Mouse (Mus musculus) intestine, embryonic 16.5 days (tissue): ENCODE measurements around the gene D630045J12Rik. TPM values are rescaled to one million over a fixed set of nuclear protein-coding genes. Genes with fewer than 3 reads are reported as not detected.

Experiments used
- ATAC-seq: fragments of 200-750 bp; cut with Nextera tagmentation; 2 replicates; pipeline ENCODE4 v1.8.0; 2017; ENCODE audit warnings: moderate TSS enrichment, moderate library complexity
- H3K27ac ChIP-seq: fragments of 300-500 bp; sonication (generic); 2 replicates; pipeline ENCODE4 v1.5.1; 2014; ENCODE audit warnings: mild to moderate bottlenecking, low read length
- H3K27me3 ChIP-seq: fragments of 300-500 bp; sonication (generic); replicated peaks from 2 replicates; pipeline ENCODE4 v1.6.1; 2014; ENCODE audit warnings: low read length, control low read depth, mixed read lengths; ENCODE audit not compliant: control insufficient read depth, insufficient read depth
- H3K36me3 ChIP-seq: fragments of 300-500 bp; sonication (generic); 2 replicates; pipeline ENCODE4 v1.6.1; 2014; ENCODE audit warnings: low read length, control low read depth; ENCODE audit not compliant: control insufficient read depth, insufficient read depth
- H3K4me1 ChIP-seq: fragments of 300-500 bp; sonication (generic); 2 replicates; pipeline ENCODE4 v1.6.1; 2014; ENCODE audit warnings: low read length, control low read depth, mixed read lengths; ENCODE audit not compliant: control insufficient read depth, insufficient read depth
- H3K4me2 ChIP-seq: fragments of 300-500 bp; sonication (generic); 2 replicates; pipeline ENCODE4 v1.6.1; 2014; ENCODE audit warnings: low read depth, low read length, control low read depth
- H3K4me3 ChIP-seq: fragments of 300-500 bp; sonication (generic); 2 replicates; pipeline ENCODE4 v1.5.1; 2014; ENCODE audit warnings: mild to moderate bottlenecking, low read length
- H3K9ac ChIP-seq: fragments of 300-500 bp; sonication (generic); 2 replicates; pipeline ENCODE4 v1.6.1; 2014; ENCODE audit warnings: low read depth, low read length
- H3K9me3 ChIP-seq: fragments of 300-500 bp; sonication (generic); 2 replicates; pipeline ENCODE4 v1.6.1; 2016; ENCODE audit warnings: low read length, control low read depth; ENCODE audit not compliant: control insufficient read depth
- WGBS: fragments of 180-500 bp; shearing (Covaris S2); extraction: QIAGEN DNeasy Blood & Tissue Kit; methylation state at CpG from one replicate; pipeline ENCODE4 v1.1.7; 2014; 5-methylcytosine and 5-hydroxymethylcytosine counted together
- polyA plus RNA-seq: library from polyadenylated mRNA; unstranded; fragments of >200 nt; fragmentation: Nextera tagmentation; extraction: Ambion mirVana; gene quantifications from 2 replicates; pipeline ENCODE4 v1.2.1, GENCODE M21; 2015

The D630045J12Rik gene
- polyA plus RNA-seq, 1 experiment from 2014 or later, result 1.5 TPM

GRCm38 (mm10) chr6:38122791-38123190, 131.0 kb downstream of the D630045J12Rik start:
- no peak overlapping the region for H3K27ac ChIP-seq
- no peaks in the 10 kb centered on the region for H3K4me1 ChIP-seq
- no peaks in the 10 kb centered on the region for H3K27me3 ChIP-seq
- no peak overlapping the region for H3K9ac ChIP-seq
- 61% methylated on average over 6 of the region's 6 CpGs for WGBS
- H3K4me3 ChIP-seq, result no peak overlapping the region
- H3K4me2 ChIP-seq, result no peak overlapping the region
- no peaks in the 10 kb centered on the region for H3K36me3 ChIP-seq
- peak; percentile 54 for ATAC-seq
- H3K9me3 ChIP-seq, result no peaks in the 10 kb centered on the region

DNA sequence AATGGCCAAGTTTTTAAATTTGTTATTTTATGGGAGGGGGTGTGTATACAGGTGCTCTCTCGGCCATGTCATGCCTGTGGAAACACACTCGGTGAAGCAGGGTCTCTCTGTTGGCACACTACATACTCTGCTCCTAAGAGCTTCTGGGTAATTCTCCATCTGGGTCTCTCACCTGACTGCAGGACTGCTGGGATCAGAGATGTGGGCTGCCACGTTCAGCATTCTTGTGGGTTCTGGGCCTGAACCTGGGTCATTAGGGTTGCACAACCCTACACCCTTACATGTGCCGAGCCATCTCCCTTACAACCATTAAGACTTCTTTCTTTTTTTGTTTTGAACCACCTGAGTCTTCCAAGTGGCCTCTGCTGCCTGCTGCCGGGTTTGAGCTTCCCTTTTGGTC, 132.0 kb downstream of the D630045J12Rik start:
- no peak overlapping the region for H3K4me3 ChIP-seq
- no peaks in the 10 kb centered on the region for H3K4me1 ChIP-seq
- WGBS, result 80% methylated on average over 5 of the region's 5 CpGs
- no peak overlapping the region for H3K27ac ChIP-seq
- H3K36me3 ChIP-seq, result no peaks in the 10 kb centered on the region
- no peak overlapping the region for H3K9ac ChIP-seq
- H3K4me2 ChIP-seq, result no peak overlapping the region
- no peaks in the 10 kb centered on the region for H3K27me3 ChIP-seq
- ATAC-seq, result no peak
- no peaks in the 10 kb centered on the region for H3K9me3 ChIP-seq

DNA sequence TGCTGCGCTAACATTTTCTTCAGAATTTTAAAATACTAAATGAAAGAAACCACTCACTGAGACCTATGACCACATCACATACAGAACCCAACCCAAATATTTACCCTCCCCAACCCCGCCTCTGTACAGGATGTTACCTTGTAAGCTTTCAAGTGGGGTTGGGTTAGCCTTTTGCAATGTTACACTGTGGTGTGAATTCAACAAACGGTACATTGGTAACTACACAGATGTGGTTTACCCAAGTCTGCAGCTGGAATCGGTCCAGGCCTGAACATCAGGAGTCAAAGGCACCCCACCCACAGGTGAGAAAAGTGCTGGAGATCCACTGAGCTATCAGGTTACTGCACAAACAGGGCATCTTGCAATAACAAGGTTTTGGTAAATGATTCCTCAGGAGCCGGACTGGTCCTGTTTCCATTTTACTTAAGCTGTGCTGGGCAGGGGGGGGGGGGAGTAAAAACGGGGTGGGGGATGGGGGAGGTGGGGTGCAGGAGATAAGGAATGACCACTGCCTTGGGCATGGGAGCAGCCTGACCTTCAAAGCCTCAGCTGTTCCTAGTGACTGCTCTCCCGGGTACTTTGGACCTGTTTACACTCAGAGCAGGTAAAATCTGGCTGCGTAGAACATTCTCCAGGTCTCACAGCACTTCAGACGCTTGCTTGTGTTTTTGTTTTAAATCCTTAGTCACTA, 133.0 kb downstream of the D630045J12Rik start:
- Histone ChIP-seq H3K4me1 (no peaks in the 10 kb centered on the region), H3K36me3 (no peaks in the 10 kb centered on the region), H3K4me3 (no peak overlapping the region), H3K27me3 (no peaks in the 10 kb centered on the region), H3K9me3 (no peaks in the 10 kb centered on the region), H3K4me2 (no peak overlapping the region), H3K9ac (no peak overlapping the region), H3K27ac (no peak overlapping the region)
- ATAC-seq, result peak; percentile 56
- 52% methylated on average over 9 of the region's 9 CpGs for WGBS

- ATAC-seq, result no peak
- no peak overlapping the region for H3K9ac ChIP-seq
- 83% methylated on average over 6 of the region's 6 CpGs for WGBS
- no peak overlapping the region for H3K27ac ChIP-seq
- H3K27me3 ChIP-seq, result no peaks in the 10 kb centered on the region
- H3K9me3 ChIP-seq, result no peaks in the 10 kb centered on the region
- H3K4me2 ChIP-seq, result no peak overlapping the region
- no peak overlapping the region for H3K4me3 ChIP-seq
- H3K4me1 ChIP-seq, result no peaks in the 10 kb centered on the region
- H3K36me3 ChIP-seq, result no peaks in the 10 kb centered on the region
Measured at GRCm38 (mm10) chr6:38118341-38118740, 135.5 kb downstream of the D630045J12Rik start.

GRCm38 (mm10) chr6:38116107-38116770, 137.6 kb downstream of the D630045J12Rik start:
- Histone ChIP-seq H3K4me3 (no peak overlapping the region), H3K27ac (no peak overlapping the region), H3K4me1 (no peaks in the 10 kb centered on the region), H3K9me3 (no peaks in the 10 kb centered on the region), H3K27me3 (no peaks in the 10 kb centered on the region), H3K4me2 (no peak overlapping the region), H3K9ac (no peak overlapping the region), H3K36me3 (no peaks in the 10 kb centered on the region)
- WGBS, result 47% methylated on average over 4 of the region's 4 CpGs
- no peak for ATAC-seq

DNA sequence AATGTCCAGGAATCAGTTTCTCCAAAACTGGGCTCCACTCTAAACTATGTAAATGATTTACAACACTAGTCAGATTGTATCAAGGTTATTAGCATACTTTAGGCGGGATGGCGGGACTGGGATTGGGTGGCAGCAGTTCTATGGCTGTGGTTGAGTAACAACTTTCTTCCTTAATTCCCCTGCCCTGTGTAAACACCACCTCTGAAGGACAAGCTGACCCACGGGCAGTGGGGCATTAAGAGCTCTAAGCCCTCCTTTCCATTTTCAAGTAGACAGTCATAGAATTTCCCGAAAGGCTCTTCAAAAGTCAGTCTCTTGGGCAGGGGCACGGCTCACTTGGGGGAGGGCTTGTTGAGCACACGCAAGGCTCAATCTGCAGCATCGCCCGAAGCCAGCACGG, 142.9 kb downstream of the D630045J12Rik start:
- WGBS, result 54% methylated on average over 9 of the region's 9 CpGs
- H3K27me3 ChIP-seq, result no peaks in the 10 kb centered on the region
- H3K4me2 ChIP-seq, result no peak overlapping the region
- H3K36me3 ChIP-seq, result no peaks in the 10 kb centered on the region
- H3K9ac ChIP-seq, result no peak overlapping the region
- H3K9me3 ChIP-seq, result no peaks in the 10 kb centered on the region
- no peak overlapping the region for H3K27ac ChIP-seq
- ATAC-seq, result peak; percentile 44
- H3K4me3 ChIP-seq, result no peak overlapping the region
- peaks cover 7% of the 10 kb centered on the region; the same call in 1 of the 2 replicates for H3K4me1 ChIP-seq

- Histone ChIP-seq H3K4me3 (no peak overlapping the region), H3K4me1 (peaks cover 7% of the 10 kb centered on the region; the same call in 1 of the 2 replicates), H3K4me2 (no peak overlapping the region), H3K36me3 (no peaks in the 10 kb centered on the region), H3K27ac (no peak overlapping the region), H3K27me3 (no peaks in the 10 kb centered on the region), H3K9me3 (no peaks in the 10 kb centered on the region), H3K9ac (no peak overlapping the region)
- ATAC-seq, result no peak
- WGBS, result 19% methylated on average over 9 of the region's 9 CpGs
Measured at GRCm38 (mm10) chr6:38109871-38110270, 143.9 kb downstream of the D630045J12Rik start.

DNA sequence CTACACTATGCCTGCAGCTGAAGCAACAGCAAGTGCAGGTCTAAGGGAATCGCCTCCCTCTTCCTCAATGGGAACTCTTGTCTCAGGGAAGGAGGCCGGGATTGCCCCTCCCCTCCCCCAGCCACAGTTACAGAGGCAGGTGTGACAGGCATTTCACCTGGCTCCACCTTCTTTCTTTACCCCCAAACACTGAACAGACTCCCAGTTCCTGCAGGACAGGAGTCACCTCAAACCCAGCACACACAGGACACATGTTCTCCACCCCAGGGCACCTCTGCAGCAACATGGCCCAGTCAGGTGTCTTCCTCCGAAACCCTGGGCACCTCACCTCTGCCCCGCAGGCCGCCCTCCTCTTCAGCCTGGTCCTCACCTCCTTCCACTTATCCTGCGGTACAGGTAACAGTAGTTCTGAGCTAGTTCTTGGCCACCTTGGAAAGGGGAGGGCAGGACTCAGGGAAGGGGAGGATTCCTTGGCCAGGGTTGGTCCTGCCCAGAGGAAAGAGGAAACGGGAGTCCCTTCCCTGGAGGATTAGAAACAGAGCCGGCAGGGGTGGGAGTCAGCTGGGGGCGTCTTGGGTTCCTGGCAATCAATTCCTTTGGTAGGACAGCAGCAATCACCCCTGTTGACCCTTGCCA, 144.5 kb downstream of the D630045J12Rik start, which contains the start of gene Tmem213:
Tmem213 (plus strand) TSS at position 96 of the 636 bp plus-strand sequence.
- 33% methylated on average over 9 of the region's 9 CpGs for WGBS
- H3K27me3 ChIP-seq, result no peaks in the 10 kb centered on the region
- H3K9me3 ChIP-seq, result no peaks in the 10 kb centered on the region
- H3K36me3 ChIP-seq, result no peaks in the 10 kb centered on the region
- H3K9ac ChIP-seq, result no peak within 1 kb of the TSS
- H3K4me1 ChIP-seq, result peaks cover 7% of the 10 kb centered on the region; the same call in 1 of the 2 replicates
- no peak within 1 kb of the TSS for H3K4me3 ChIP-seq
- no peak for ATAC-seq
- H3K27ac ChIP-seq, result no peak within 1 kb of the TSS
- H3K4me2 ChIP-seq, result no peak within 1 kb of the TSS

DNA sequence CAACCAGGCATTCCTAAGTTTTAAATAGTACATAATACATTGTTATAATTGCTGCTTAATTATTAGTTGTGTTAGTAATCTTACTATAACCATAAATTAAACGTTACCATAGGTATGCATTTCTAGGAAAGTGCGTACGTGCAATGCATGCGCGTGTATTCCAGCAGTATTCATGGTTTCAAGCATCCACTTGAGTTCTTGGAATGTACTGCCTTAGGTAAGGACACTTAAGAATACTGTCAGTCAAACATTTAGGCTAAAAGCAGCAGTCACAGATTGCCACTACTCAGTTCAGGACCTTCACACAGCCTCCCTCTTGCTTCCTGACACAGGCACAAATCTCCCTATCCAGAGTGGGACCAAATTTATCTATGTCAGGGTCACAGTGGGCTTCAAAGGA, 145.4 kb downstream of the D630045J12Rik start:
- WGBS, result 91% methylated on average over 5 of the region's 5 CpGs

More for the DNA sequence above, 145.4 kb downstream of the D630045J12Rik start:
- no peak overlapping the region for H3K9ac ChIP-seq
- H3K27me3 ChIP-seq, result no peaks in the 10 kb centered on the region
- ATAC-seq, result no peak
- H3K4me3 ChIP-seq, result no peak overlapping the region
- peaks cover 7% of the 10 kb centered on the region; the same call in 1 of the 2 replicates for H3K4me1 ChIP-seq
- no peaks in the 10 kb centered on the region for H3K36me3 ChIP-seq
- H3K27ac ChIP-seq, result no peak overlapping the region
- no peak overlapping the region for H3K4me2 ChIP-seq
- H3K9me3 ChIP-seq, result no peaks in the 10 kb centered on the region
